Mouse (Mus musculus) midbrain, postnatal 0 days (tissue): ENCODE results near the gene Idh3a. TPM values are rescaled to one million over a fixed set of nuclear protein-coding genes. Genes with fewer than 3 reads are reported as not detected.

ENCODE experiments used
- ATAC-seq: fragments of 200-750 bp; cut with Nextera tagmentation; 2 replicates; pipeline ENCODE4 v1.8.0; 2017; ENCODE audit warnings: moderate number of reproducible peaks, mild to moderate bottlenecking, moderate TSS enrichment, moderate library complexity; ENCODE audit not compliant: low FRiP score
- DNase-seq: peaks from one replicate; pipeline ENCODE4 v3.0.0-alpha.2; 2015; ENCODE audit warnings: low spot score
- H3K27ac ChIP-seq: fragments of 300-500 bp; sonication (generic); 2 replicates; pipeline ENCODE4 v1.5.1; 2014; ENCODE audit warnings: low read depth, mild to moderate bottlenecking, low read length, mixed read lengths
- H3K27me3 ChIP-seq: fragments of 300-500 bp; sonication (generic); 2 replicates; pipeline ENCODE4 v1.6.1; 2014; ENCODE audit warnings: low read length, control low read depth, mixed read lengths; ENCODE audit not compliant: insufficient read depth
- H3K36me3 ChIP-seq: fragments of 300-500 bp; sonication (generic); 2 replicates; pipeline ENCODE4 v1.6.1; 2014; ENCODE audit warnings: low read length, control low read depth, mixed read lengths; ENCODE audit not compliant: insufficient read depth
- H3K4me1 ChIP-seq: fragments of 300-500 bp; sonication (generic); 2 replicates; pipeline ENCODE4 v1.6.1; 2014; ENCODE audit warnings: mild to moderate bottlenecking, control low read depth, antibody characterized with exemption, low read length, mixed read lengths; ENCODE audit not compliant: insufficient read depth
- H3K4me2 ChIP-seq: fragments of 300-500 bp; sonication (generic); 2 replicates; pipeline ENCODE4 v1.6.1; 2014; ENCODE audit warnings: low read depth, mild to moderate bottlenecking, low read length, mixed read lengths; ENCODE audit not compliant: poor library complexity, severe bottlenecking
- H3K4me3 ChIP-seq: fragments of 300-500 bp; sonication (generic); 2 replicates; pipeline ENCODE4 v1.5.1; 2014; ENCODE audit warnings: low read depth, mild to moderate bottlenecking, low read length, moderate library complexity
- H3K9ac ChIP-seq: fragments of 300-500 bp; sonication (generic); replicated peaks from 2 replicates; pipeline ENCODE4 v1.6.1; 2014; ENCODE audit warnings: mild to moderate bottlenecking, low read length, moderate library complexity, mixed read lengths; ENCODE audit not compliant: poor library complexity, severe bottlenecking
- H3K9me3 ChIP-seq: fragments of 300-500 bp; sonication (generic); 2 replicates; pipeline ENCODE4 v1.6.1; 2016; ENCODE audit warnings: low read length, control low read depth
- CTCF ChIP-seq: IDR thresholded peaks from 2 replicates; pipeline ENCODE4 v1.5.1; 2016; ENCODE audit warnings: antibody characterized with exemption, mild to moderate bottlenecking
- WGBS: fragments of 180-500 bp; shearing (Covaris S2); extraction: QIAGEN DNeasy Blood & Tissue Kit; methylation state at CpG from one replicate; pipeline ENCODE4 v1.1.7; 2014; 5-methylcytosine and 5-hydroxymethylcytosine counted together
- polyA plus RNA-seq: library from polyadenylated mRNA; unstranded; fragments of >200 nt; fragmentation: Nextera tagmentation; extraction: Ambion mirVana; gene quantifications from 2 replicates; pipeline ENCODE4 v1.2.1, GENCODE M21; 2015
- total RNA-seq: library from RNA; depleted of rRNA; stranded (reverse); fragments of >200 nt; gene quantifications from 2 replicates; pipeline ENCODE4 v1.2.3, GENCODE M21; 2014

The Idh3a gene
- total and polyA plus RNA-seq, 2 experiments from 2014 or later, result 87.2 to 184 TPM

GRCm38 (mm10) chr9:54558731-54559130 is 27.4 kb upstream of the Idh3a start:
- TF ChIP-seq CTCF, result no peak
- Histone ChIP-seq H3K9ac (no peak overlapping the region), H3K36me3 (0 out of 2 replicates have a peak, but pooled peaks cover 6% of the 10 kb centered on the region), H3K4me2 (no peak overlapping the region), H3K27ac (no peak overlapping the region), H3K4me3 (no peak overlapping the region), H3K4me1 (no peaks in the 10 kb centered on the region), H3K9me3 (no peaks in the 10 kb centered on the region), H3K27me3 (no peaks in the 10 kb centered on the region)
- no peak for DNase-seq
- WGBS, result 86% methylated on average over 8 of the region's 8 CpGs
- no peak for ATAC-seq

GRCm38 (mm10) chr9:54559771-54560471 is 26.2 kb upstream of the Idh3a start, which contains the start of gene Cib2:
TSS of gene Cib2 (minus strand) at chr9:54560218.
- ATAC-seq (peak; percentile 94), DNase-seq (peak; percentile 91)
- Histone ChIP-seq H3K27me3 (no peaks in the 10 kb centered on the region), H3K4me2 (peak within 1 kb of the TSS; percentile 79), H3K36me3 (no peaks in the 10 kb centered on the region), H3K27ac (peak within 1 kb of the TSS; percentile 26; the same call in 1 of the 2 replicates), H3K4me3 (peak within 1 kb of the TSS; percentile 55), H3K9me3 (no peaks in the 10 kb centered on the region), H3K9ac (peak within 1 kb of the TSS; percentile 81), H3K4me1 (no peaks in the 10 kb centered on the region)
- WGBS, result 1% methylated on average over 45 of the region's 54 CpGs
- TF ChIP-seq CTCF, result peak; percentile 45

GRCm38 (mm10) chr9:54560831-54561601 is 25.1 kb upstream of the Idh3a start:
- DNase-seq (no peak), ATAC-seq (no peak)
- no peaks in the 10 kb centered on the region for H3K36me3 ChIP-seq
- no peak overlapping the region for H3K4me3 ChIP-seq
- 89% methylated on average over 8 of the region's 8 CpGs for WGBS
- H3K4me2 ChIP-seq, result peak overlapping the region; percentile 79; the same call in 1 of the 2 replicates
- H3K27ac ChIP-seq, result no peak overlapping the region
- no peaks in the 10 kb centered on the region for H3K27me3 ChIP-seq
- no peaks in the 10 kb centered on the region for H3K9me3 ChIP-seq
- TF ChIP-seq CTCF, result no peak
- no peaks in the 10 kb centered on the region for H3K4me1 ChIP-seq
- no peak overlapping the region for H3K9ac ChIP-seq

GRCm38 (mm10) chr9:54566958-54567357 is 19.2 kb upstream of the Idh3a start:
- Histone ChIP-seq H3K9me3 (no peaks in the 10 kb centered on the region), H3K27ac (no peak overlapping the region)
- ATAC-seq, result no peak

GRCm38 (mm10) chr9:54568732-54569131 is 17.4 kb upstream of the Idh3a start:
- Histone ChIP-seq H3K9me3 (no peaks in the 10 kb centered on the region), H3K9ac (no peak overlapping the region), H3K4me2 (no peak overlapping the region), H3K27ac (no peak overlapping the region), H3K4me1 (no peaks in the 10 kb centered on the region), H3K27me3 (no peaks in the 10 kb centered on the region), H3K36me3 (no peaks in the 10 kb centered on the region), H3K4me3 (no peak overlapping the region)
- peak; percentile 54 for TF ChIP-seq CTCF
- 34% methylated on average over 2 of the region's 2 CpGs for WGBS
- ATAC-seq (no peak), DNase-seq (peak; percentile 53)

More at GRCm38 (mm10) chr9:54566958-54567357, 19.2 kb upstream of the Idh3a start:
- 63% methylated on average over 4 of the region's 4 CpGs for WGBS
- no peaks in the 10 kb centered on the region for H3K27me3 ChIP-seq
- no peak overlapping the region for H3K4me3 ChIP-seq
- TF ChIP-seq CTCF, result no peak
- H3K4me2 ChIP-seq, result no peak overlapping the region
- DNase-seq, result no peak
- no peaks in the 10 kb centered on the region for H3K36me3 ChIP-seq
- no peak overlapping the region for H3K9ac ChIP-seq
- H3K4me1 ChIP-seq, result no peaks in the 10 kb centered on the region
